Mouse (Mus musculus) erythroblast, embryonic 14.5 days (primary cell): ENCODE data around the gene Plekhm1.

Source experiments
- GATA1 ChIP-seq: IDR thresholded peaks from 2 replicates; pipeline ENCODE4 v1.6.1; 2012; ENCODE audit warnings: low read length, inconsistent platforms, mixed read lengths
- TAL1 ChIP-seq: IDR thresholded peaks from 3 replicates; pipeline ENCODE4 v1.6.1; 2012; ENCODE audit warnings: low read length, inconsistent platforms, mixed read lengths

GRCm38 (mm10) chr11:103345408-103346091, 66.9 kb downstream of the Plekhm1 start:
- TF ChIP-seq GATA1, result no peak
- no peak for TF ChIP-seq TAL1
